Mouse (Mus musculus) kidney, postnatal 36 days (tissue): Measurements from ENCODE around the gene Golga2.
A peak's percentile ranks its signal among the peaks of the same experiment; 100 is the strongest.

Source experiments
- DNase-seq, 2 experiments: peaks; one replicate each; pipeline ENCODE4 v3.0.0; 2021 to 2022; ENCODE audit warnings: mixed read lengths in 2 of 2

Gene Golga2

GRCm38 (mm10) chr2:32318709-32319585 is 31.8 kb downstream of the Golga2 start:
- DNase-seq = no peak

GRCm38 (mm10) chr2:32319586-32320580 is 32.7 kb downstream of the Golga2 start:
- DNase-seq = no peak

GRCm38 (mm10) chr2:32320721-32321120 is 33.5 kb downstream of the Golga2 start:
- DNase-seq = no peak

- peak; percentile 48 to 66 for DNase-seq
These were observed 34.6 kb downstream of the Golga2 start for GRCm38 (mm10) chr2:32321591-32322298.

GRCm38 (mm10) chr2:32322754-32323741 is 35.9 kb downstream of the Golga2 start:
- no peak for DNase-seq

GRCm38 (mm10) chr2:32324322-32324721 is 37.1 kb downstream of the Golga2 start:
- no peak for DNase-seq

- DNase-seq = no peak
These were observed 38.2 kb downstream of the Golga2 start for GRCm38 (mm10) chr2:32325342-32325741.

GRCm38 (mm10) chr2:32327200-32327599 is 40.0 kb downstream of the Golga2 start:
- no peak for DNase-seq

- no peak for DNase-seq
These were observed 41.8 kb downstream of the Golga2 start for GRCm38 (mm10) chr2:32328911-32329460.

- no peak for DNase-seq
These were observed 42.3 kb downstream of the Golga2 start for GRCm38 (mm10) chr2:32329531-32329930.

- no peak for DNase-seq
These were observed 45.0 kb downstream of the Golga2 start for GRCm38 (mm10) chr2:32332159-32332558.

GRCm38 (mm10) chr2:32335888-32336287 is 48.7 kb downstream of the Golga2 start:
- no peak for DNase-seq

- peak in 1 of 2 experiments; percentile 60 for DNase-seq
These were observed 52.9 kb downstream of the Golga2 start for GRCm38 (mm10) chr2:32339912-32340642.

- no peak for DNase-seq
These were observed 53.9 kb downstream of the Golga2 start for GRCm38 (mm10) chr2:32340836-32341633.

- DNase-seq = no peak
These were observed 54.4 kb downstream of the Golga2 start for GRCm38 (mm10) chr2:32341634-32341939.

- no peak for DNase-seq
These were observed 54.9 kb downstream of the Golga2 start for GRCm38 (mm10) chr2:32342039-32342438.

GRCm38 (mm10) chr2:32342539-32343350 is 55.6 kb downstream of the Golga2 start:
- DNase-seq = no peak

- DNase-seq = no peak
These were observed 56.1 kb downstream of the Golga2 start for GRCm38 (mm10) chr2:32343351-32343671.

- DNase-seq = no peak
These were observed 56.9 kb downstream of the Golga2 start for GRCm38 (mm10) chr2:32344056-32344455.
